Mouse (Mus musculus): ENCODE results near the gene Inha. TPM values are rescaled to one million over a fixed set of nuclear protein-coding genes. Genes with fewer than 3 reads are reported as not detected.

The Inha gene
- polyA plus RNA-seq, 1 experiment from 2014 or later, result 8.3 TPM

GRCm38 (mm10) chr1:75559212-75559925 is 52.5 kb downstream of the Inha start:
- peak overlapping the region; percentile 52; the same call in 1 of the 2 replicates for H3K27ac ChIP-seq (ENCODE audit: low read length)
- H3K36me3 ChIP-seq (ENCODE audit: control insufficient read depth, insufficient read depth, low read length), result peaks cover 5% of the 10 kb centered on the region; the same call in 1 of the 2 replicates
- peak; percentile 94 for ATAC-seq (ENCODE audit: insufficient read depth, low FRiP score)
- H3K4me1 ChIP-seq (ENCODE audit: control insufficient read depth, insufficient read depth, low read length), result peaks cover 10% of the 10 kb centered on the region
- H3K9ac ChIP-seq (ENCODE audit: low read length), result peak overlapping the region; percentile 43; the same call in 1 of the 2 replicates
- peaks cover 7% of the 10 kb centered on the region; the same call in 1 of the 2 replicates for H3K9me3 ChIP-seq (replicated peaks; ENCODE audit: control insufficient read depth, low read length)
- H3K4me3 ChIP-seq (replicated peaks; ENCODE audit: low read length), result 0 out of 2 replicates have a peak overlapping the region, but pooled peaks have one; percentile 2
- peak overlapping the region; percentile 37 for H3K4me2 ChIP-seq (ENCODE audit: low read depth, low read length)
- WGBS, result 5% methylated on average over 17 of the region's 17 CpGs
- no peaks in the 10 kb centered on the region for H3K27me3 ChIP-seq (ENCODE audit: control insufficient read depth, insufficient read depth, low read length)

Other genes starting within 250 kb of the Inha start
- gene Ptprn, start 242.6 kb upstream of the Inha start, polyA plus RNA-seq (2015; fragmentation: Nextera tagmentation; extraction: Ambion mirVana), result 2.0 and 2.6 TPM in 2 replicates
- 6.0 and 6.6 TPM in 2 replicates for gene Resp18, start 228.7 kb upstream of the Inha start, polyA plus RNA-seq (2015; fragmentation: Nextera tagmentation; extraction: Ambion mirVana)
- 125 and 139 TPM in 2 replicates for gene Dnpep, start 189.1 kb upstream of the Inha start, polyA plus RNA-seq (2015; fragmentation: Nextera tagmentation; extraction: Ambion mirVana)
- 166 and 194 TPM in 2 replicates for gene Des, start 146.7 kb upstream of the Inha start, polyA plus RNA-seq (2015; fragmentation: Nextera tagmentation; extraction: Ambion mirVana)
- 41.1 and 41.2 TPM in 2 replicates for gene Speg, start 131.8 kb upstream of the Inha start, polyA plus RNA-seq (2015; fragmentation: Nextera tagmentation; extraction: Ambion mirVana)
- gene Gmppa, start 71.1 kb upstream of the Inha start, polyA plus RNA-seq (2015; fragmentation: Nextera tagmentation; extraction: Ambion mirVana), result 104 and 127 TPM in 2 replicates
- 1.3 and 1.4 TPM in 2 replicates for gene Asic4, start 56.6 kb upstream of the Inha start, polyA plus RNA-seq (2015; fragmentation: Nextera tagmentation; extraction: Ambion mirVana)
- gene Chpf, start 27.8 kb upstream of the Inha start, polyA plus RNA-seq (2015; fragmentation: Nextera tagmentation; extraction: Ambion mirVana), result 28.0 and 28.1 TPM in 2 replicates
- 1.6 and 2.1 TPM in 2 replicates for gene Tmem198, start 27.5 kb upstream of the Inha start, polyA plus RNA-seq (2015; fragmentation: Nextera tagmentation; extraction: Ambion mirVana)
- 34.1 and 44.4 TPM in 2 replicates for gene Obsl1, start 625 bp upstream of the Inha start, polyA plus RNA-seq (2015; fragmentation: Nextera tagmentation; extraction: Ambion mirVana)
- 18.6 and 19.8 TPM in 2 replicates for gene Stk11ip, start 14.5 kb downstream of the Inha start, polyA plus RNA-seq (2015; fragmentation: Nextera tagmentation; extraction: Ambion mirVana)
- 14.1 and 15.4 TPM in 2 replicates for gene Slc4a3, start 39.2 kb downstream of the Inha start, polyA plus RNA-seq (2015; fragmentation: Nextera tagmentation; extraction: Ambion mirVana)

Data from stomach, embryonic 16.5 days (tissue).